Mouse (Mus musculus) megakaryocyte, adult 5-6 weeks (primary cell): ENCODE results near the gene Herc6. TPM values are rescaled to one million over a fixed set of nuclear protein-coding genes. Genes with fewer than 3 reads are reported as not detected.

Source experiments
- total RNA-seq, 2 experiments: library from RNA; stranded (forward) in 1 of 2; stranded (reverse) in 1 of 2; fragments of 153-499, 151-499 nt in 1 of 2; fragments of 221-1000, 200-1000 nt in 1 of 2; gene quantifications; 2 replicates each; pipeline versions ENCODE4 v1.2.3 to v1.2.4; 2015 to 2017

Herc6 gene
- total RNA-seq, 2 experiments from 2014 or later, result 14.1 to 26.5 TPM

Other genes with a start within 250 kb of the Herc6 start
- not detected in 2 replicates for gene Vmn1r17, start 217.3 kb upstream of the Herc6 start, total RNA-seq (2015)
- not detected in 2 replicates for gene Vmn1r17, start 217.3 kb upstream of the Herc6 start, total RNA-seq (2017)
- gene Vmn1r18, start 185.2 kb upstream of the Herc6 start, total RNA-seq (2015), result 0.02 TPM in 1 of 2 replicates, not detected in the other
- gene Vmn1r18, start 185.2 kb upstream of the Herc6 start, total RNA-seq (2017), result not detected in 2 replicates
- not detected in 2 replicates for gene Vmn1r19, start 177.2 kb upstream of the Herc6 start, total RNA-seq (2015)
- not detected in 2 replicates for gene Vmn1r19, start 177.2 kb upstream of the Herc6 start, total RNA-seq (2017)
- gene Vmn1r20, start 152.1 kb upstream of the Herc6 start, total RNA-seq (2015), result not detected in 2 replicates
- gene Vmn1r20, start 152.1 kb upstream of the Herc6 start, total RNA-seq (2017), result not detected in 2 replicates
- gene Ppm1k, start 45.5 kb upstream of the Herc6 start, total RNA-seq (2015), result 6.7 and 8.1 TPM in 2 replicates
- gene Ppm1k, start 45.5 kb upstream of the Herc6 start, total RNA-seq (2017), result 10.5 and 11.2 TPM in 2 replicates
- 3.5 and 3.6 TPM in 2 replicates for gene Pyurf, start 111.1 kb downstream of the Herc6 start, total RNA-seq (2015)
- 7.9 and 9.1 TPM in 2 replicates for gene Pyurf, start 111.1 kb downstream of the Herc6 start, total RNA-seq (2017)
- gene Lancl2, start 121.5 kb downstream of the Herc6 start, total RNA-seq (2015), result 26.0 and 29.7 TPM in 2 replicates
- 26.3 and 28.7 TPM in 2 replicates for gene Lancl2, start 121.5 kb downstream of the Herc6 start, total RNA-seq (2017)
- gene Vopp1, start 244.2 kb downstream of the Herc6 start, total RNA-seq (2015), result 12.1 and 16.5 TPM in 2 replicates
- 14.4 and 16.3 TPM in 2 replicates for gene Vopp1, start 244.2 kb downstream of the Herc6 start, total RNA-seq (2017)